8 mouse cellular contexts compared by ENCODE assay signal in genomic region chr9:28336511-28337208, GRCm38 (mm10).
A peak's percentile ranks its signal among the peaks of the same experiment; 100 is the strongest.
DNase-seq lines count a peak whose midpoint lies in the region; ATAC-seq and TF ChIP-seq lines count a peak whose summit lies in the region.

No protein-coding gene starts in this region.

- 16% methylated on average over 10 of the region's 10 CpGs for WGBS in stomach, postnatal 0 days
- 35% methylated on average over 10 of the region's 10 CpGs for WGBS in liver, postnatal 0 days (ENCODE audit: insufficient replicate concordance)

- no peaks in the 10 kb centered on the region for H3K4me1 ChIP-seq in stomach, postnatal 0 days (replicated peaks; ENCODE audit: control insufficient read depth, insufficient read depth)
- H3K4me1 ChIP-seq in liver, postnatal 0 days (ENCODE audit: insufficient read depth) = no peaks in the 10 kb centered on the region

- H3K9me3 ChIP-seq in stomach, postnatal 0 days (ENCODE audit: control insufficient read depth, low read length) = no peaks in the 10 kb centered on the region
- H3K9me3 ChIP-seq in liver, postnatal 0 days (ENCODE audit: low read length) = no peaks in the 10 kb centered on the region

- H3K27ac ChIP-seq in stomach, postnatal 0 days (replicated peaks) = no peak overlapping the region
- no peak overlapping the region for H3K27ac ChIP-seq in liver, postnatal 0 days (ENCODE audit: low read depth)

- ATAC-seq in stomach, postnatal 0 days (ENCODE audit: low FRiP score, low TSS enrichment) = no peak
- ATAC-seq in liver, postnatal 0 days = no peak

- no peaks in the 10 kb centered on the region for H3K36me3 ChIP-seq in stomach, postnatal 0 days (ENCODE audit: control insufficient read depth, insufficient read depth, low read length)
- H3K36me3 ChIP-seq in liver, postnatal 0 days (replicated peaks; ENCODE audit: insufficient read depth, low read length) = no peaks in the 10 kb centered on the region

- H3K4me2 ChIP-seq in stomach, postnatal 0 days (replicated peaks; ENCODE audit: low read depth) = peak overlapping the region; percentile 35
- H3K4me2 ChIP-seq in liver, postnatal 0 days (ENCODE audit: low read depth, low read length) = no peak overlapping the region

- no peak overlapping the region for H3K9ac ChIP-seq in stomach, postnatal 0 days (ENCODE audit: low read length)
- H3K9ac ChIP-seq in liver, postnatal 0 days (replicated peaks) = no peak overlapping the region

- intact Hi-C loops in heart, postnatal 10 days (cut with DNase I) = loop anchor here (5.0 to 10.0 kb wide), 2 partner anchors 66 to 1128 kb away; no protein-coding TSS in a partner anchor
- intact Hi-C loops in left cerebral cortex, postnatal 36 days (cut with DNase I) = loop anchor here (5.0 kb wide), 1 partner anchor 66 kb away; no protein-coding TSS in a partner anchor

- no peak overlapping the region for H3K4me3 ChIP-seq in stomach, postnatal 0 days (ENCODE audit: low read depth, low read length)
- H3K4me3 ChIP-seq in liver, postnatal 0 days (ENCODE audit: low read depth, low read length) = no peak overlapping the region

- no peak for TF ChIP-seq CTCF in stomach, postnatal 0 days (IDR thresholded peaks at IDR 0.05; ENCODE audit: low read depth)
- no peak for TF ChIP-seq CTCF in liver, postnatal 0 days (IDR thresholded peaks at IDR 0.05; ENCODE audit: low read depth)

- peak; percentile 3 to 21 for DNase-seq in heart, adult 18-20 months
- DNase-seq in heart, adult 11 months = no peak
- peak; percentile 13 for DNase-seq in embryo, embryonic 10 days (ENCODE audit: low spot score)
- peak; percentile 9 to 24 for DNase-seq in heart, postnatal 10 days
- DNase-seq in left cerebral cortex, postnatal 36 days (ENCODE audit: low spot score in 2 of 2) = peak; percentile 68 to 80
- DNase-seq in stomach, postnatal 0 days (ENCODE audit: low spot score) = peak; percentile 18
- no peak for DNase-seq in gastrocnemius, adult 8-10 months (ENCODE audit: low spot score in 2 of 2)
- DNase-seq in liver, postnatal 0 days = no peak

- TF ChIP-seq EP300 in stomach, postnatal 0 days (optimal IDR thresholded peaks at IDR 0.05) = no peak
- TF ChIP-seq EP300 in liver, postnatal 0 days (IDR thresholded peaks at IDR 0.05; ENCODE audit: low read depth) = no peak

- no peaks in the 10 kb centered on the region for H3K27me3 ChIP-seq in stomach, postnatal 0 days (ENCODE audit: control insufficient read depth, insufficient read depth, low read length)
- no peaks in the 10 kb centered on the region for H3K27me3 ChIP-seq in liver, postnatal 0 days (ENCODE audit: insufficient read depth, low read length)

Comparison
In these comparisons a context has a peak if more than half of its experiments do, and no peak if none do; other contexts are left out.
1. DNase-seq: peak in heart, adult 18-20 months (2 of 2), embryo, embryonic 10 days (single experiment), heart, postnatal 10 days (2 of 2), left cerebral cortex, postnatal 36 days (2 of 2) and stomach, postnatal 0 days (single experiment); none in heart, adult 11 months (single experiment), gastrocnemius, adult 8-10 months (0 of 2) and liver, postnatal 0 days (single experiment).